Mouse (Mus musculus): ENCODE measurements at regions not wholly inside any gene's neighbourhood (a gene's known extent, or its start where the extent isn't known, plus 50 kb on each side); places are given as distances from the start of the nearest gene placed in this dataset.

DNA sequence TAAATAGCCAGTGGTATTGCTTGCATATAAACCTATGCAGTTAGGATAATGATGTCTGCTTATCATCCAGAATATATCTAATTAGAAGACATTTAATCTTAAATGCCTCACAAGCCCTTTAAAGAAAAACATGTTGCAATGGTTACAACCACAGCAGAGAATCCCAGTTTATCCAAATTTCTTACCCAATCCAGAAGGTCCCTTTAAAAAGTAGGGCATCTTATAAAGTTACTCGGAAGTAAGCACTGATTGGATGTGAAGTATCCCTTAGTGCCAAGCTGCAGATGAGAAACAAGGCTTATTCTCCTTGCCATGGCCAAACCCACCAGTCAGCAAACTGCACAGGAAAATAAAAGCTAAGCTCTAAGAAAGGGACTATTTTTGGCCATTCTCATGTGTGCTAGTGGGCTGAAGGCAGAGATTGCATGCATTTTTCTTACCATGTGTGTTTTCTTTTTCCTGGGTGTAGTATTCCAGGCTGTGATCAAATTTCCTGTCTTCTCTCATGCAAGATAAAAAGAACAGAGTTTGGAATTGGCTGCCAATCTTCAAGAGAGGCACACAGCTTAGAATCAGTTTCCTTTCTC lies 80.2 kb upstream of the Fat4 start:
- ATAC-seq (ENCODE audit: insufficient read depth) (no peak), DNase-seq (ENCODE audit: low read depth in 3 of 3, low spot score in 3 of 3) (no peak)
- Histone ChIP-seq H3K4me2 (ENCODE audit: low read depth) (no peak overlapping the region), H3K4me3 (ENCODE audit: insufficient read depth in 1 of 2, low read depth in 2 of 2, low read length in 2 of 2) (no peak overlapping the region), H3K9me3 (ENCODE audit: control insufficient read depth, low read length) (no peaks in the 10 kb centered on the region), H3K27ac (no peak overlapping the region), H3K36me3 (replicated peaks; ENCODE audit: control insufficient read depth, insufficient read depth, low read depth) (no peaks in the 10 kb centered on the region), H3K4me1 (replicated peaks; ENCODE audit: control insufficient read depth in 2 of 2, insufficient read depth in 2 of 2, low read length in 1 of 2) (no peaks in the 10 kb centered on the region), H3K9ac (replicated peaks) (no peak overlapping the region), H3K27me3 (ENCODE audit: control insufficient read depth, insufficient read depth, low read length) (no peaks in the 10 kb centered on the region)
- WGBS (ENCODE audit: insufficient replicate concordance): 28% methylated on average over 1 of the region's 1 CpGs
- no peak for TF ChIP-seq CTCF (IDR thresholded peaks at IDR 0.05; ENCODE audit: low read depth)
- no peak for TF ChIP-seq EP300 (IDR thresholded peaks at IDR 0.05; ENCODE audit: low read depth)

DNA sequence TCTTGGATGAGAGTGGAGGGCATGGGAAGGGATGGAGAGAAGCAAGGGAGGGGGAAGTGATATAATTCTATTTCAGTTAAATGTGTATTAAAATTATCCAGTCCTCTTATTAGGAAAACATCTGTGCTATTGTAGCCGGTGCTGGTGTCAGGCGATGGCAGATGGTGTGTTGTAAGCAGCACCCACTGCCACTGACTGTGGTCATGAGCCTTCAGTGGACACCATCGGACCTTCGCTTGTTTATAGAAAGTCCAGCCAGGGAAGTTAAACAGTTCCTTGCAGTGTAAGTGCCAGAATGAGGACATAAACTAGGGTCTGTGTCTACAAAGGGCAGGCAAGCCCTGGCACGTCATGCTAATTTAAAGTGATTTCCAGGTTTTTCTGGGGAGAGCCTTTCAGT lies 80.7 kb upstream of the Fat4 start:
- ATAC-seq (ENCODE audit: insufficient read depth): no peak
- no peak for TF ChIP-seq CTCF (IDR thresholded peaks at IDR 0.05; ENCODE audit: low read depth)

DNA sequence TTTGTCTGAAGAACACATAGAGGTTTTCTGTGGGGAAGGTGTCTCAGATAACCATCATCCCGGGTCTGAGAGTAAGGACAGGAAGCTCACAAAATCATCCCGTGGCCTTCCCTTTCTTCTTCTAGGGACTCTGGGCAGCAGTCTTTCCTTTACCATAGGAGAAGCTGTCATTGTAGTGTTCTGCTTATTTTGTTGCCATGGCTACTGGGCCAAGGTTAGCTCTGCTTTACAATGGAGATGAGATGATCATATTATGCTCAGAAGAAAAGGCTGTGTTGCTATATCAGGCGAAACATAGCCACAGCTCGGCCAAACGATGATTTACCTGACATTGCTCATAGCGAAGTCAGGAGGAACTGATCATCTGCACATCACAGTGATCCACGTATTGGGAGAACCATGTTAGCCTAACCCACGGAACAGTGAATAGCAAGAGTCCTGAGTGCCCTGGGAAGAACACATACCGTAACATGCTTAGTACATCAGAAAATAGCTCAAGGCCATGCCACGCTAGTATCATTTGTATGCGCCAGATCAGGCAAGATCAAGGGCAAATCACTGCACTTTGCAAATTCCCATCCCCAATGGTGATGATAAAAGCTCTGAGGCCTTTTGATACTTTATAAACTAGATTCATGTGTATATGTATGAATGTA lies 91.0 kb upstream of the Fat4 start:
- H3K4me2 ChIP-seq (ENCODE audit: low read depth): no peak overlapping the region
- ATAC-seq (ENCODE audit: insufficient read depth) (no peak), DNase-seq (ENCODE audit: low read depth in 3 of 3, low spot score in 3 of 3) (no peak)
- no peaks in the 10 kb centered on the region for H3K36me3 ChIP-seq (replicated peaks; ENCODE audit: control insufficient read depth, insufficient read depth, low read depth)
- H3K9ac ChIP-seq (replicated peaks): no peak overlapping the region
- no peak overlapping the region for H3K4me3 ChIP-seq (ENCODE audit: insufficient read depth in 1 of 2, low read depth in 2 of 2, low read length in 2 of 2)
- WGBS (ENCODE audit: insufficient replicate concordance): 61% methylated on average over 11 of the region's 11 CpGs
- no peaks in the 10 kb centered on the region for H3K27me3 ChIP-seq (ENCODE audit: control insufficient read depth, insufficient read depth, low read length)
- no peaks in the 10 kb centered on the region for H3K9me3 ChIP-seq (ENCODE audit: control insufficient read depth, low read length)
- H3K4me1 ChIP-seq (replicated peaks; ENCODE audit: control insufficient read depth in 2 of 2, insufficient read depth in 2 of 2, low read length in 1 of 2): no peaks in the 10 kb centered on the region
- TF ChIP-seq EP300 (IDR thresholded peaks at IDR 0.05; ENCODE audit: low read depth): no peak
- no peak for TF ChIP-seq CTCF (IDR thresholded peaks at IDR 0.05; ENCODE audit: low read depth)
- no peak overlapping the region for H3K27ac ChIP-seq

More for the DNA sequence above, 80.7 kb upstream of the Fat4 start:
- no peaks in the 10 kb centered on the region for H3K9me3 ChIP-seq (ENCODE audit: control insufficient read depth, low read length)
- DNase-seq (ENCODE audit: low read depth in 3 of 3, low spot score in 3 of 3): no peak
- H3K9ac ChIP-seq (replicated peaks): no peak overlapping the region
- WGBS (ENCODE audit: insufficient replicate concordance): 71% methylated on average over 5 of the region's 5 CpGs
- H3K4me1 ChIP-seq (replicated peaks; ENCODE audit: control insufficient read depth in 2 of 2, insufficient read depth in 2 of 2, low read length in 1 of 2): no peaks in the 10 kb centered on the region
- no peak overlapping the region for H3K4me3 ChIP-seq (ENCODE audit: insufficient read depth in 1 of 2, low read depth in 2 of 2, low read length in 2 of 2)
- H3K27ac ChIP-seq: no peak overlapping the region
- H3K27me3 ChIP-seq (ENCODE audit: control insufficient read depth, insufficient read depth, low read length): no peaks in the 10 kb centered on the region
- no peaks in the 10 kb centered on the region for H3K36me3 ChIP-seq (replicated peaks; ENCODE audit: control insufficient read depth, insufficient read depth, low read depth)
- H3K4me2 ChIP-seq (ENCODE audit: low read depth): no peak overlapping the region

DNA sequence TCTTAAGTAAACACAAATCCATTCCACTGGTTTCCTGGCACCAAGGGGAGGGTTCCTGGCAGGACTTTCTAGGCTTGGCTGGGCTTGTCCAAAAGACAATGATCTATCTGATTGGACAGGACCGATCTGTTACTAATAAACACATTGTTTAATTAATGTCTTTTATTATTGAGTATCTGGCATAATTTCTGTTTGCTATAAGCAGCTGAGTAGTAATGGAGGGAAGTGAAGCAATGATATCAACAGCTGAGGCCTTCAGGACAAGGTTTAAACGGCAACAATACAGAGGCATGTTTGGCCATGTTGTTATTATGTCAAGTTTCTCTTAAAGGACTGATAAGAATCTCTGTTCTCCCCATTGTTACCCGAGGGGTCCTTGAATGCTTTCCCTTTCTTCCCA lies 93.5 kb upstream of the Fat4 start:
- TF ChIP-seq CTCF (IDR thresholded peaks at IDR 0.05; ENCODE audit: low read depth) (no peak), EP300 (IDR thresholded peaks at IDR 0.05; ENCODE audit: low read depth) (no peak)
- DNase-seq (ENCODE audit: low read depth in 3 of 3, low spot score in 3 of 3) (no peak), ATAC-seq (ENCODE audit: insufficient read depth) (no peak)
- Histone ChIP-seq H3K36me3 (replicated peaks; ENCODE audit: control insufficient read depth, insufficient read depth, low read depth) (no peaks in the 10 kb centered on the region), H3K27ac (no peak overlapping the region), H3K4me1 (replicated peaks; ENCODE audit: control insufficient read depth in 2 of 2, insufficient read depth in 2 of 2, low read length in 1 of 2) (no peaks in the 10 kb centered on the region), H3K9ac (replicated peaks) (no peak overlapping the region), H3K4me2 (ENCODE audit: low read depth) (no peak overlapping the region), H3K4me3 (ENCODE audit: insufficient read depth in 1 of 2, low read depth in 2 of 2, low read length in 2 of 2) (no peak overlapping the region), H3K9me3 (ENCODE audit: control insufficient read depth, low read length) (no peaks in the 10 kb centered on the region), H3K27me3 (ENCODE audit: control insufficient read depth, insufficient read depth, low read length) (no peaks in the 10 kb centered on the region)
- WGBS (ENCODE audit: insufficient replicate concordance): 48% methylated on average over 3 of the region's 3 CpGs

DNA sequence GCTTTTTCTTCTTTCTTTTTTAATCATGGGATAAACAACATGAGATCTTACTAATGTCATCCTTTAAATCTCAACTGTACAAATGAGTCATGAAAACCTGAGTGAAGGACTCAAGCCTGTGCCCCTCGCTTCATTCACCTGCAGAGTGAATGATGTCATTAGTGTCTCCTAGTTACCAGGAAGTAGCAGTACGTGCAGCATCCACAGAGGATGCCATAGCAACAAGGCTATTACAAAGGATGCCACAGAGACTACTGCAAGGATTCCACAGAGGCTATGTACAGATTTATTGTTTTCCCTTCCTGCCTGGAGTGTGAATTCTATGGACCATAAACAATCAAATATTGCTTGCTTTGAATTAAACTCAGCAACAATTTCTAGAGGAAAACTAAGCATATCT lies 98.0 kb upstream of the Fat4 start:
- H3K9ac ChIP-seq (replicated peaks): no peak overlapping the region
- no peak overlapping the region for H3K4me3 ChIP-seq (ENCODE audit: insufficient read depth in 1 of 2, low read depth in 2 of 2, low read length in 2 of 2)
- no peaks in the 10 kb centered on the region for H3K4me1 ChIP-seq (replicated peaks; ENCODE audit: control insufficient read depth in 2 of 2, insufficient read depth in 2 of 2, low read length in 1 of 2)
- ATAC-seq (ENCODE audit: insufficient read depth): no peak
- H3K27me3 ChIP-seq (ENCODE audit: control insufficient read depth, insufficient read depth, low read length): no peaks in the 10 kb centered on the region
- 44% methylated on average over 2 of the region's 2 CpGs for WGBS (ENCODE audit: insufficient replicate concordance)
- H3K9me3 ChIP-seq (ENCODE audit: control insufficient read depth, low read length): no peaks in the 10 kb centered on the region
- TF ChIP-seq CTCF (IDR thresholded peaks at IDR 0.05; ENCODE audit: low read depth) (no peak), EP300 (IDR thresholded peaks at IDR 0.05; ENCODE audit: low read depth) (no peak)
- no peaks in the 10 kb centered on the region for H3K36me3 ChIP-seq (replicated peaks; ENCODE audit: control insufficient read depth, insufficient read depth, low read depth)
- H3K27ac ChIP-seq: no peak overlapping the region
- H3K4me2 ChIP-seq (ENCODE audit: low read depth): no peak overlapping the region
- DNase-seq (ENCODE audit: low read depth in 3 of 3, low spot score in 3 of 3): no peak

Data from liver, embryonic 14.5 days (tissue).